Mouse (Mus musculus) mouse embryonic stem cell (cell line): ENCODE measurements around the gene Zswim5.

Source experiments
- in situ Hi-C, 2 experiments: fragments of 300-500 bp; cut with MboI; formaldehyde crosslinking; loops; 1 replicate in 1 of 2; 3 replicates in 1 of 2; pipeline ENCODE4 v1.14.3; 2019 to 2020; ENCODE audit warnings: low sequenced_read_pairs in 2 of 2, low pct_unique_long_range_greater_than_20kb in 1 of 2, mixed read lengths in 1 of 2; ENCODE audit not compliant: unreplicated experiment in 1 of 2

Zswim5 gene

GRCm38 (mm10) chr4:116876995-116877728 lies at the start of gene Zswim5:
Gene Zswim5 (plus strand): TSS chr4:116877376.
- in situ Hi-C loops: no loop called here

- in situ Hi-C loops: loop anchor here (5.0 to 25.0 kb wide), 2 partner anchors 164 to 309 kb away; partner anchors contain the start of genes Urod (in 2 of the 2), Btbd19 (in 1 of the 2), Plk3 (in 1 of the 2) and Tctex1d4 (in 1 of the 2)
These were observed 49.4 kb upstream of the Zswim5 start for GRCm38 (mm10) chr4:116827819-116828218.

- in situ Hi-C loops: loop anchor here (5.0 to 25.0 kb wide), 2 partner anchors 163 to 308 kb away; partner anchors contain the start of genes Urod (in 2 of the 2), Btbd19 (in 1 of the 2), Plk3 (in 1 of the 2) and Tctex1d4 (in 1 of the 2)
These were observed 47.7 kb upstream of the Zswim5 start for GRCm38 (mm10) chr4:116829364-116830069.

GRCm38 (mm10) chr4:116830070-116830368 lies 47.2 kb upstream of the Zswim5 start:
- in situ Hi-C loops: loop anchor here in 1 of 2 experiments (25.0 kb wide), 1 partner anchor 307 kb away; the partner anchor contains the start of genes Btbd19, Plk3 and Tctex1d4

- in situ Hi-C loops: loop anchor here in 1 of 2 experiments (25.0 kb wide), 1 partner anchor 298 kb away; the partner anchor contains the start of genes Btbd19, Plk3 and Tctex1d4
These were observed 38.2 kb upstream of the Zswim5 start for GRCm38 (mm10) chr4:116838999-116839398.

- in situ Hi-C loops: loop anchor here in 1 of 2 experiments (25.0 kb wide), 1 partner anchor 297 kb away; the partner anchor contains the start of genes Btbd19, Plk3 and Tctex1d4
These were observed 37.1 kb upstream of the Zswim5 start for GRCm38 (mm10) chr4:116840096-116840495.

- in situ Hi-C loops: loop anchor here in 1 of 2 experiments (25.0 kb wide), 1 partner anchor 296 kb away; the partner anchor contains the start of genes Btbd19, Plk3 and Tctex1d4
These were observed 36.3 kb upstream of the Zswim5 start for GRCm38 (mm10) chr4:116840841-116841240.

- in situ Hi-C loops: loop anchor here in 1 of 2 experiments (25.0 kb wide), 1 partner anchor 293 kb away; the partner anchor contains the start of genes Btbd19, Plk3 and Tctex1d4
These were observed 32.9 kb upstream of the Zswim5 start for GRCm38 (mm10) chr4:116844324-116844723.

- in situ Hi-C loops: loop anchor here in 1 of 2 experiments (25.0 kb wide), 1 partner anchor 287 kb away; the partner anchor contains the start of genes Btbd19, Plk3 and Tctex1d4
These were observed 27.3 kb upstream of the Zswim5 start for GRCm38 (mm10) chr4:116849901-116850300.

- in situ Hi-C loops: no loop called here
These were observed 22.9 kb upstream of the Zswim5 start for GRCm38 (mm10) chr4:116854286-116854685.

- in situ Hi-C loops: no loop called here
These were observed 20.0 kb upstream of the Zswim5 start for GRCm38 (mm10) chr4:116857203-116857602.

GRCm38 (mm10) chr4:116859711-116860110 lies 17.5 kb upstream of the Zswim5 start:
- in situ Hi-C loops: no loop called here

GRCm38 (mm10) chr4:116862023-116862422 lies 15.2 kb upstream of the Zswim5 start:
- in situ Hi-C loops: no loop called here

- in situ Hi-C loops: no loop called here
These were observed 7.3 kb upstream of the Zswim5 start for GRCm38 (mm10) chr4:116869898-116870297.

- in situ Hi-C loops: no loop called here
These were observed 2.6 kb upstream of the Zswim5 start for GRCm38 (mm10) chr4:116874595-116874994.

GRCm38 (mm10) chr4:116876630-116876994 lies 564 bp upstream of the Zswim5 start:
- in situ Hi-C loops: no loop called here

GRCm38 (mm10) chr4:116877729-116878321 lies 649 bp downstream of the Zswim5 start:
- in situ Hi-C loops: no loop called here

GRCm38 (mm10) chr4:116878491-116878890 lies 1.3 kb downstream of the Zswim5 start:
- in situ Hi-C loops: no loop called here

GRCm38 (mm10) chr4:116882679-116883078 lies 5.5 kb downstream of the Zswim5 start:
- in situ Hi-C loops: no loop called here
